Mouse (Mus musculus) adrenal gland (tissue): Measurements from ENCODE around the gene Sorcs2.

Source experiments
- intact Hi-C: fragments of 180-260 bp; cut with DNase I; formaldehyde crosslinking; loops from one replicate; pipeline ENCODE4 v1.15.1; 2025
- long read RNA-seq, 2 experiments: library from polyadenylated mRNA; unstranded; transcript quantifications; one replicate each; pipeline ENCODE4 v2.0.0; 2020; ENCODE audit warnings: borderline replicate concordance in 1 of 2; ENCODE audit not compliant: insufficient replicate concordance in 1 of 2

The Sorcs2 gene
- long read RNA-seq, experiment 1, partial matches to known transcripts, result 1 of 4 reads
- long read RNA-seq, experiment 1, other reads (novel, unspliced or antisense), result 3 of 4 reads
- long read RNA-seq, experiment 2, result 0 reads

DNA sequence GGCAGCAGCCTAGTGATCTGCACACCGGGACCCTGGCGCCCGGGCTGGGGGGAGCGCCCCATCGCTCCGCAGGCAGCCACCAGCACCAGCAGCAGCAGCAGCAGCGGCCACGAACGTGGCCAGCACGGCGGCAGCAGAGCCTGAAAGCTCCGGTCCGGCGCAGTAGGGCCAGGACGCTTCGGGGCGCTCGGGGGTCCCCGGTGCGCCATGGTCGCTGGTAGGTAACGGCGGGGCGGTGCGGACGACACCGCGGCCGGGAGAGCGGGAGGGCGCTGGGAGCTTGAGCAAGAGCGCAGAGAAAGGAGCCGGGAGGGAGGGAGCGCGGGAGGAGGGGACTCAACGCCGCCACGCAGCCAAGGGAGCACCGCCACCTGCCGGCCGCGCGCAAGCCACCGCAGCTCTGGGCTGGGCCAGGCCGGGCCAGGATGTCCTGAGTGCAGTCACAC, at the start of gene Sorcs2:
Gene Sorcs2, minus strand, starts transcription at position 303 of the 446 bp plus-strand sequence.
- intact Hi-C loops, result loop anchor here (1.0 to 5.0 kb wide), 5 partner anchors 75 to 416 kb away; no protein-coding TSS in a partner anchor

DNA sequence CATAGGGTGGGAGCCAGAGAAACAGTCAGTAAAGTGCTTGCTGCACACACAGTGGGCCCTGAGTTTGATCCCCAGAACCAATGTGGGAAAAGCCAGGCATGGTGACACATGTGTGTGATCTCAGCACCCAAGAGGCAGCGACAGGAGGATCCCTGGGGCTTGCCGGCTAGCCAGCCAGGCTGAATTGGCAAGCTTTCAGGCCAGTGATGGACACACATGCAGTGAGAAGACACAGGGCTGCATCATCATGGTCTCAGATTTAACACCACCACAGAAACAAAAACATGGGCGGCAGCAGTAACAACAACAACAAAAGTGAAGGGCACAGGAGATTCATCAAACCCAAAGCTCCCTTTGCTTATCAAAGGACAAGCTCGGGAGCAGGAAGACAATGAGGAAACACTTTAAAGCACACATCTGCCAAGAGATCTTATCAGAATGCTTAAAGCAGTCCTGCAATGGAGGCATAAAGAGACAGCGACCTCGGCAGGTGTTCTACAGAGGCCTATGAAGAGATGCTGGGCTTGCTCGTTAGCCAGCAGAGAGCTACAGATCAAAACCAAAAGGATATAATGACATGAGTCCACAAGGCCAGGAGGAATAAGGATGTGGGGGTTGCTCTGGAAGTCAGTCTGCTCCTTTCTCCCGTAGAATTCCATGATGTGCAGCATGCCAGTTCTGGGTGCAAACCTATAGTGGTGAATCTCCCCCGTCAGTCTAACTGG, 48.4 kb upstream of the Sorcs2 start:
- intact Hi-C loops, result no loop called here

DNA sequence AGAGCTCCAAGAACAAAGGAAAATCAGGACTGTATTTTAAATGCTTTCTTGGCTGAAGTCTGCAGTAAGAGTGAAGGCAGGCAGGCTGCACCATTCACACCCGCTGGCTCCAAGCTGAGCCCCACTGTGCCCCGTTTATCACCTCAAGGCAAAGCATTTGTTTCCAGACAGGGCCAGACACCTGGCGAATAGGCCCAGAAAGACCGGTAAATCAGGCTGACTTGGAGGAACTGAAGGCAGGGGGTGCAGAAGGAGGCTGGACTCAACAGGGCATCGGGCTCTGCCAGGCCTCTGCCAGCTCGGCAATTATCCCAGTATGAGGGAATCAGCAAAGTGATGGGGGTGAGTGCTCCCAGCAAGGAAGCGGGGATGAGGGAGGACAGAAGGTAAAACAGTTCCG, 47.1 kb upstream of the Sorcs2 start:
- intact Hi-C loops, result no loop called here

DNA sequence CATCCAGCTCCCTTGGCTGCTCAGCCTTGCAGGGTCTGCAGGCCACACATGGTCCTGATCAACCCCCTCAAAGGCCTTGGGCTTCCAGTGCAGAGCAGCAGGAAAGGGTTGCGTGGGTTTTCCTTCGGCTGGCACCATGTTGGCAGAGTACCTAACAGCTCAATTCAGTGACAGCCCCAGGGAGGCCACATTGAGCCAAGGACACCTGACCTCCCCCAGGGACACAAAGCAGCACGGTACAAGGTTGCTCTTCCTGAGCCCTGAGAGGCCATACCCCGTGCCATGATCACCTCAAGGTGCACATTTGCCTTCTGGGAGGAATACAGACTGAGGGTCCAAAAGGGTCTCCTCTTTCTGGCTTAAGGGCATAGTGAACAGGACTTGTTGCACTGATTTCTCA, 46.7 kb upstream of the Sorcs2 start:
- intact Hi-C loops, result no loop called here

GRCm38 (mm10) chr5:36440741-36441140, 42.8 kb upstream of the Sorcs2 start:
- intact Hi-C loops, result no loop called here

GRCm38 (mm10) chr5:36436858-36437257, 38.9 kb upstream of the Sorcs2 start:
- intact Hi-C loops, result no loop called here

- intact Hi-C loops, result no loop called here
Observed at GRCm38 (mm10) chr5:36434398-36434967, 36.5 kb upstream of the Sorcs2 start.

GRCm38 (mm10) chr5:36431711-36432110, 33.8 kb upstream of the Sorcs2 start:
- intact Hi-C loops, result no loop called here

DNA sequence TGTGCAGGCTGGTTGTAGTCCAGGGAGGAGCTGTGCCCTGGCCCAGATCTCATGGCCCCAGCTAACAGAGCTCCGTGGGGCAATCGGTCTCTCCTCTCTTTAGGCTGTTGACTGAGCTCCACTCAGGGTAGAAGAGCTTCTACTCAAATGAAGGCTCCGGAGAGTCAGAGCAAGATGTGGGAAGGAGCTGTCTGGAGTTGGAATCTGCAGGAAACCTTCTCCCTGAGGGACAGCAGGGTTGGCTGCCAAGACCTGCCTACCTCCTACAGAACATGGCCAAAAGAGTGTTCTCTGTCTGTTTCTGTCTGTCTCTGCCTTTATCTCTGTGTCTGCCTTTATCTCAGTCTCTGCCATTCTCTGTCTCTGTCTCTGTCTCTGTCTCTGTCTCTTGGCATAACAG, 31.6 kb upstream of the Sorcs2 start:
- intact Hi-C loops, result no loop called here

- intact Hi-C loops, result no loop called here
Observed at GRCm38 (mm10) chr5:36427831-36428230, 29.9 kb upstream of the Sorcs2 start.

DNA sequence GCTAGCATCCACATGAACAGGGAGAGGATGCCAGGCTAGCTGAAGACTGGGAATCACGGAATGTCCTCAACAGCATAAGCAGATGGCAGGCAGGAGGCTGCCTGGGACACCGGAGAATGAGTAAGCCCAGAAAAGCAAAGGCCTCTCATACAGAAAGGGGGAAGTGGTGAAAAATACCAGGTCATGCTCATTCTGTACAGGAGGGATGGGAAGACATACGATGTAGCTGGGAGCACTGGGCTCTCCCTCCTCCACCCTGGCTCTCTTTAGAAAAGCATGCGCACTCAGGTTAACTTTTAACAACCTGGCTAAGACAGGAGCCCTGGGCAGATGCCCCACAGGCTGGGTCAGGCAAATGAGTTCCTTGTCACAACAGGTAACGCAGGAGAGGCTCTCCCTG, 28.5 kb upstream of the Sorcs2 start:
- intact Hi-C loops, result no loop called here

DNA sequence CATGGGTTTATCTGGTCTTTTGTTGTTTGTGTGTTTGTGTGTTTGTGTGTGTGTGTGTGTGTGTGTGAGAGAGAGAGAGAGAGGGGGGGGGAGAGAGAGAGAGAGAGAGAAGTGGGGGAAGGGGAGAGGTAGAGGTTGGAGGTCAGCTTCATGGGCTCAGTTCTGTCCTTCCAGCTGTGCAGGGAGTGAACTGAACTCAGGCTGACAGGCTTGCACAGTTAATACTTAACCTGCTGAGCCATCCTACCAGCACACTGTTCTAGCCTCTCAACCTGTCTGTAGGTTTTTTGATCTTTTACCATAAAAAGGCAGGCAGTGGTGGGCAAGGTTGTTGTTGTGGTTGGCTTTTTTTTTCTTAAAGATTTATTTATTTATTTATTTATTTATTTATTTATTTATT, 26.7 kb upstream of the Sorcs2 start:
- intact Hi-C loops, result no loop called here

GRCm38 (mm10) chr5:36422689-36423088, 24.8 kb upstream of the Sorcs2 start:
- intact Hi-C loops, result no loop called here

DNA sequence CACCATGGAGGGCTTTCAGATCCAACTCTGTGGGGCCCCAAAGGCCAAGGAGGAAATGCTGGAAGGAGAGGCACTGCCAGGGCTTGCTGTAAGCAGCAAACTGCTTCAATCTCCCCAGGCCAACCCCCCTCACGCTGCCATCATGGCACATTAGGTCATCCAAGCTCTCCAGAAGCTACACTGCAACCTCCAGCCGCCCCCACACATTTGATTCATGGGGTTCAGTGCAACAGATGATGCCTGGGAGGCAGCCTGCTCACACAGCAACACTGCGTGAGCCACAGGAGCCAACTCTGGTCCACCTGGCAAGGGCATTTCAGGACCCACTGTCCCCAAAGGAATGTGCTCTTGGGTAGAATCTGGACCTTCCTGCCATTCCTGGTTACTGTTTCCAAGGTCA, 21.9 kb upstream of the Sorcs2 start:
- intact Hi-C loops, result no loop called here

DNA sequence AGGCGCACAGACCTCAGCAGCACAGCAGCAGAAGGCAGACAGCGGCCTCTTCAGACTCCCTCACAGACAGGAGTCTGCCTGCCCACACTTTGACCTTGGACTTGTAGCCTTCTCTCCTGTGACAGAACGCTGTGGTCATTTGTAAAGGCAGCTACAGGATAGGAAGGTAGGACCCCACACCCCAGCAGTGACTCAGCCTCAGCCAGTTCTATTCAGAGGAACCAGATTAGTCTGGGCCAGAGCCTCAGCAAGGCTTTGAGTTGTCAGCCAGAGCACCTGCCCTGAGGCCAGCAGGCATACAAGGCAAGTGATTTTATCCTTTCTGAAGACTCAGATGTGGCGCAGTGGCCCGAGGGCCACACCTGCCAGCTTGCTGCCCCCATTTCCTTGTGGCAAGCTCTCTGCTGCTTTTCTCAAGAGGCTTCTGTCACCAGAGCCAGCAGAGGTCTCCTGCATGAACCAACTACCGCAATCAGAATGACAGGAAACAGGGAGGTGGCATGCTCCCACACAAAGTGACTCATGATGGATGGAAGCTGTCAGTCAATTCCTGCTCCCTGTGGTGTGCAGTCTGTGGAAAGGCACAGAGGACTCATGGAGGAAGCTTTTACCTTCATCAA, 16.9 kb upstream of the Sorcs2 start:
- intact Hi-C loops, result no loop called here

GRCm38 (mm10) chr5:36398463-36399364, 775 bp upstream of the Sorcs2 start:
- intact Hi-C loops, result loop anchor here (1.0 to 5.0 kb wide), 5 partner anchors 75 to 416 kb away; no protein-coding TSS in a partner anchor

DNA sequence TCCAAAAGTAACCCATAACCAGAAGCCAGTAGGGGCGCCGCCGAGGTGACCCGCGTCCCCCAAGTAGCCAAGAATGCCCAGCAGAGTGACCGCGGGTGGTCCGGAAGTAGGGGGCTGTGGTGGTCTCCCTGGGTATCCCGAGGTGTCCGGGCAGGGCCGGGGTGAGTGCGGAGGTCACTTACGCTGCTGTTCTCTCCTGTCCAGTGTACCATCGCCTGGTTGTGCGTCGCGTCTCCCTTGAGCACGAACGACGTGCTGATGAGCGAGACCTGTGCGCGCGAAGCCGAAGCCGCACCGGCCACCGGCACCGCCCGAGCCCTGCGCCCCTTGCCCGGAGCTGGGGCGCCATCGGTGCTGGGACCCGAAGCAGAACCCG, 567 bp downstream of the Sorcs2 start:
- intact Hi-C loops, result loop anchor here (5.0 kb wide), 3 partner anchors 105 to 415 kb away; no protein-coding TSS in a partner anchor

- intact Hi-C loops, result loop anchor here (5.0 kb wide), 3 partner anchors 104 to 414 kb away; no protein-coding TSS in a partner anchor
Observed at GRCm38 (mm10) chr5:36396491-36397383, 1.2 kb downstream of the Sorcs2 start.

DNA sequence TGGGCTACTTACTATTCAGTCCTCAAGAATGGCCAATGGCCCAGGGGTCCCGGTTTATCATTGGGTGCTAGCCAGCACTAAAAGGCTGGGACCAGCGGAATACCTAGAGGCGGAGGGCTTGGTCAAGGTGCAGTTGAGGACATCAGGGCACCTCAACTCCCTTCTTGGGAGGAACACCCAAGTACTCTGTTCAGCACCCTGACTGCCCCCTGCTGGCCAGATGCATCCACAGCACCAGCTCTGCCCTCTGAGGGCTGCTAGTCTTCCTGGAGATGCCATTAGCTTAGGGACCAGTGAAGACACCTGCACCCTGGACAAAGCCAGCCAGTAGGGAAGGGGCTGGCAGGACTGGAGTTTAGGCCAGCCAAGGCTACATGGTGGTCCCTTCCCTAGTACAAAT, 1.9 kb downstream of the Sorcs2 start:
- intact Hi-C loops, result loop anchor here (5.0 kb wide), 3 partner anchors 104 to 414 kb away; no protein-coding TSS in a partner anchor
